Mouse (Mus musculus) heart, embryonic 14.5 days (tissue): Measurements from ENCODE around the gene Alox5ap. TPM values are rescaled to one million over a fixed set of nuclear protein-coding genes. Genes with fewer than 3 reads are reported as not detected.

Experiments used
- ATAC-seq: fragments of 200-750 bp; cut with Nextera tagmentation; 2 replicates; pipeline ENCODE4 v1.8.0; 2017; ENCODE audit warnings: low read depth, moderate TSS enrichment; ENCODE audit not compliant: insufficient number of reproducible peaks, insufficient read depth, low FRiP score
- H3K27ac ChIP-seq, 2 experiments: fragments of 200-500 bp in 1 of 2; fragments of 300-500 bp in 1 of 2; sonication (generic) in 1 of 2; replicated peaks in 1 of 2; 2 replicates each; pipeline ENCODE4 v1.5.1; 2012 to 2014; ENCODE audit warnings: low read depth in 2 of 2, low read length in 2 of 2, control low read depth in 1 of 2, mild to moderate bottlenecking in 1 of 2, mixed read lengths in 1 of 2; ENCODE audit not compliant: control insufficient read depth in 1 of 2, insufficient read depth in 1 of 2
- H3K27me3 ChIP-seq: fragments of 300-500 bp; sonication (generic); 2 replicates; pipeline ENCODE4 v1.6.1; 2014; ENCODE audit warnings: mild to moderate bottlenecking, low read length, control low read depth; ENCODE audit not compliant: control insufficient read depth, insufficient read depth
- H3K36me3 ChIP-seq: fragments of 300-500 bp; sonication (generic); 2 replicates; pipeline ENCODE4 v1.6.1; 2014; ENCODE audit warnings: mild to moderate bottlenecking, control low read depth, low read length, mixed read lengths; ENCODE audit not compliant: control insufficient read depth, insufficient read depth
- H3K4me1 ChIP-seq, 2 experiments: fragments of 200-500 bp in 1 of 2; fragments of 300-500 bp in 1 of 2; sonication (generic) in 1 of 2; 2 replicates each; pipeline ENCODE4 v1.6.1; 2012 to 2014; ENCODE audit warnings: low read length in 2 of 2, control low read depth in 1 of 2, mixed read lengths in 1 of 2; ENCODE audit not compliant: control insufficient read depth in 2 of 2, insufficient read depth in 2 of 2
- H3K4me2 ChIP-seq: fragments of 300-500 bp; sonication (generic); 2 replicates; pipeline ENCODE4 v1.6.1; 2014; ENCODE audit warnings: mild to moderate bottlenecking, low read length
- H3K4me3 ChIP-seq, 2 experiments: fragments of 200-500 bp in 1 of 2; fragments of 300-500 bp in 1 of 2; sonication (generic) in 1 of 2; 2 replicates each; pipeline ENCODE4 v1.5.1; 2012 to 2014; ENCODE audit warnings: low read length in 2 of 2, mild to moderate bottlenecking in 2 of 2, control low read depth in 1 of 2, low read depth in 1 of 2, moderate library complexity in 1 of 2; ENCODE audit not compliant: control insufficient read depth in 1 of 2, insufficient read depth in 1 of 2
- H3K9ac ChIP-seq: fragments of 300-500 bp; sonication (generic); 2 replicates; pipeline ENCODE4 v1.6.1; 2014; ENCODE audit warnings: mild to moderate bottlenecking, low read length
- H3K9me3 ChIP-seq: fragments of 300-500 bp; sonication (generic); 2 replicates; pipeline ENCODE4 v1.6.1; 2016; ENCODE audit warnings: low read length, control low read depth; ENCODE audit not compliant: control insufficient read depth
- WGBS: fragments of 180-500 bp; shearing (Covaris S2); extraction: QIAGEN DNeasy Blood & Tissue Kit; methylation state at CpG from one replicate; pipeline ENCODE4 v1.1.7; 2014; 5-methylcytosine and 5-hydroxymethylcytosine counted together
- polyA plus RNA-seq: library from polyadenylated mRNA; unstranded; fragments of >200 nt; fragmentation: Nextera tagmentation; extraction: Ambion mirVana; gene quantifications from 2 replicates; pipeline ENCODE4 v1.2.1, GENCODE M21; 2014

Alox5ap gene
- polyA plus RNA-seq, 1 experiment from 2014 or later: 7.2 TPM

- Histone ChIP-seq H3K4me1 (peaks cover 0 to 3% of the 10 kb centered on the region in 2 experiments; a peak in 2 of 4 replicates), H3K27me3 (no peaks in the 10 kb centered on the region), H3K36me3 (no peaks in the 10 kb centered on the region), H3K27ac (no peak overlapping the region), H3K4me3 (no peak overlapping the region), H3K9ac (no peak overlapping the region), H3K9me3 (no peaks in the 10 kb centered on the region), H3K4me2 (no peak overlapping the region)
- ATAC-seq: no peak
- WGBS: 61% methylated on average over 6 of the region's 6 CpGs
Measured at GRCm38 (mm10) chr5:149261866-149262265, 2.7 kb upstream of the Alox5ap start.

DNA sequence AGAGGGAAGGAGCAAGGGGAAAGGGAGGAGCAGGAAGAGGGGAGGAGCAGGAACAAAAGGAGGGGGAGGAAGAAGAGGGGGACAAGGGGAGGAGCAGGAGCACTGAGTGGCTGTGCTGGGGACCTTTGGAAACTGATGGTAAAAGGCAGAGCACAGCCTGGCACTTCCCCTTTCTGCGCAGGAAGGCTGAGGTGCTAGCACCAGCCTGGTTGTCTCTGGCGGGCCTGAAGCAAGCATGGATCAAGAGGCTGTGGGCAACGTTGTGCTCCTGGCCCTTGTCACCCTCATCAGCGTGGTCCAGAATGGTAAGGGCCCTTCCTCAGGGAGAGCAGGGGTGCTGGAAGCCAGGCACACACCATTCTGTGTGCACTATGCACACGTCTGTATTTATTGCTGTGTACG is 312 bp downstream of the Alox5ap start:
- no peaks in the 10 kb centered on the region; a peak in 1 of 4 replicates for H3K4me1 ChIP-seq
- 57% methylated on average over 5 of the region's 6 CpGs for WGBS
- no peaks in the 10 kb centered on the region for H3K9me3 ChIP-seq
- no peak overlapping the region for H3K9ac ChIP-seq
- no peak overlapping the region for H3K4me2 ChIP-seq
- no peak overlapping the region for H3K27ac ChIP-seq
- no peak for ATAC-seq
- H3K27me3 ChIP-seq: no peaks in the 10 kb centered on the region
- no peak overlapping the region for H3K4me3 ChIP-seq
- H3K36me3 ChIP-seq: no peaks in the 10 kb centered on the region

GRCm38 (mm10) chr5:149266761-149267221 is 2.2 kb downstream of the Alox5ap start:
- 66% methylated on average over 8 of the region's 8 CpGs for WGBS
- Histone ChIP-seq H3K4me3 (no peak overlapping the region), H3K36me3 (no peaks in the 10 kb centered on the region), H3K27ac (no peak overlapping the region), H3K4me1 (no peaks in the 10 kb centered on the region; a peak in 1 of 4 replicates), H3K27me3 (no peaks in the 10 kb centered on the region), H3K9ac (no peak overlapping the region), H3K4me2 (no peak overlapping the region), H3K9me3 (0 out of 2 replicates have a peak, but pooled peaks cover 3% of the 10 kb centered on the region)
- no peak for ATAC-seq

GRCm38 (mm10) chr5:149267493-149267892 is 2.9 kb downstream of the Alox5ap start:
- WGBS: 68% methylated on average over 4 of the region's 4 CpGs
- H3K9me3 ChIP-seq: 0 out of 2 replicates have a peak, but pooled peaks cover 3% of the 10 kb centered on the region
- H3K9ac ChIP-seq: no peak overlapping the region

GRCm38 (mm10) chr5:149271291-149271690 is 6.7 kb downstream of the Alox5ap start:
- no peak overlapping the region for H3K9ac ChIP-seq
- peaks cover 0 to 2% of the 10 kb centered on the region in 2 experiments; a peak in 1 of 4 replicates for H3K4me1 ChIP-seq
- no peaks in the 10 kb centered on the region for H3K36me3 ChIP-seq
- H3K9me3 ChIP-seq: 0 out of 2 replicates have a peak, but pooled peaks cover 3% of the 10 kb centered on the region
- 90% methylated on average over 3 of the region's 3 CpGs for WGBS
- no peak overlapping the region for H3K4me3 ChIP-seq
- no peak overlapping the region for H3K4me2 ChIP-seq
- H3K27me3 ChIP-seq: no peaks in the 10 kb centered on the region
- ATAC-seq: no peak
- no peak overlapping the region for H3K27ac ChIP-seq

More at GRCm38 (mm10) chr5:149267493-149267892, 2.9 kb downstream of the Alox5ap start:
- ATAC-seq: no peak
- Histone ChIP-seq H3K27me3 (no peaks in the 10 kb centered on the region), H3K4me2 (no peak overlapping the region), H3K4me1 (peaks cover 0 to 2% of the 10 kb centered on the region in 2 experiments; a peak in 1 of 4 replicates), H3K4me3 (no peak overlapping the region), H3K27ac (no peak overlapping the region), H3K36me3 (no peaks in the 10 kb centered on the region)

DNA sequence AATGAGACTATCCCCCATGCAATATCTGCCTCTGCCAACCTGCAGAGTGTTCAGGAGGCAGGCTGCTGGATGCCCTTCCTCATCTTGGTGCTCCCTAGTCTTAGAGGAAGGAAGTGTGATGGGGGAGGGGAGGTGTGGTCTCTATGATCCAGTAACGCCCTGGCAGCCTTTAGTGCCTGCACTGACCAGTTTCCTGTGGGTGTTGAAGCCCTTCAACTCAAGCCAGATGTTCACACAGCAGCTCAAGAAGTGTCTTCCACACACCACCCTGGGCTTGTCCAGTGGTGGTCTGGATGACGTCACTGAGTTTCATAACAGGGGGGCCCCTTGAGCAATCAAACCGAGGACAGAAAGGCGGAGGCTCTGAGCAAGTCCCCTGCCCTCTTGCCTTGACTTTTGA is 8.0 kb downstream of the Alox5ap start:
- Histone ChIP-seq H3K27me3 (no peaks in the 10 kb centered on the region), H3K9me3 (0 out of 2 replicates have a peak, but pooled peaks cover 3% of the 10 kb centered on the region), H3K36me3 (no peaks in the 10 kb centered on the region), H3K9ac (no peak overlapping the region), H3K4me1 (peaks cover 0 to 2% of the 10 kb centered on the region in 2 experiments; a peak in 1 of 4 replicates), H3K4me3 (no peak overlapping the region), H3K27ac (no peak overlapping the region), H3K4me2 (no peak overlapping the region)
- WGBS: 62% methylated on average over 4 of the region's 4 CpGs
- no peak for ATAC-seq

DNA sequence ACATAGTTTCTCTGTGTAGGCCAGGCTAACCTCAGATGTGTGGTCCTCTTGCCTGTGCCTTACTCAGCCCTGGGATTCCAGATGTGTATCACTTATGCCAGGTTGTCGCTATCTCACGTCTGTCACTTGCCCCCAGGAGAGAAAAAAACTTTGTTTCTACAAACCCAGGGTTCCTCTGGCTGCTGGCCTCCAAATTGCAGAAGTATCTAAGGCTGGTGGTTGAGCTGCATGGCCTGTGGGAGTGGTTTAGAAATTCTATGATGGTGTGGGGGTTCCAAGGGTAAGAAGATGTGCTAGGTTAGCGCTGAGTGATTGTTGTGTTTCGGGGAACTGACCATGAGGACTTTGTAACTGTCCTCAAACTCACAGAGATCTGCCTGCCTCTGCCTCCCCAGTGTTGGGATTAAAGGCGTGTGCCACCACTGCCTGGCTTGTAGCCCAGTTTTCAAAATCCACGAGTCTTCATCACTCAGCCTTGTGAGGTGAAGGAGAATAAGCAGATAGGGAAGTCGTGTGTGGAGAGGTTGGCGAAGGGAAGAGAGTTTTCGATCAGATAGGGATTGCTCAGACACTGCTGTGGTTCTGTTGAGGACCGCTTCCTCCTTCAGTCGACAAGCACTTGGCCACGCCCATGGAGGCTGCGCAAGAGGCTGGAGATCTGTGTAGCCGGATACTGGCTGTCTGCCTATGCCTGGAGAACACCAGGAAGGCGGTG is 10.0 kb downstream of the Alox5ap start:
- H3K4me3 ChIP-seq: no peak overlapping the region
- ATAC-seq: no peak
- WGBS: 83% methylated on average over 15 of the region's 15 CpGs
- no peak overlapping the region for H3K4me2 ChIP-seq
- peaks cover 0 to 2% of the 10 kb centered on the region in 2 experiments; a peak in 1 of 4 replicates for H3K4me1 ChIP-seq
- 0 out of 2 replicates have a peak, but pooled peaks cover 3% of the 10 kb centered on the region for H3K9me3 ChIP-seq
- H3K9ac ChIP-seq: no peak overlapping the region
- H3K27me3 ChIP-seq: no peaks in the 10 kb centered on the region
- no peaks in the 10 kb centered on the region for H3K36me3 ChIP-seq
- no peak overlapping the region for H3K27ac ChIP-seq
